Mouse (Mus musculus) spleen, adult 2 months (tissue): ENCODE measurements around the gene Nfkb1. TPM values are rescaled to one million over a fixed set of nuclear protein-coding genes. Genes with fewer than 3 reads are reported as not detected.
A peak's percentile ranks its signal among the peaks of the same experiment; 100 is the strongest.

Experiments used
- DNase-seq, 2 experiments: peaks; one replicate each; pipeline versions ENCODE4 v3.0.0 to v3.0.0-alpha.2; 2012 to 2021; ENCODE audit warnings: low spot score in 2 of 2, low read depth in 1 of 2
- H3K27ac ChIP-seq: fragments of 200-500 bp; 2 replicates; pipeline ENCODE4 v1.5.1; 2012; ENCODE audit warnings: low read length, inconsistent platforms; ENCODE audit not compliant: insufficient read depth
- H3K27me3 ChIP-seq: fragments of 200-500 bp; 2 replicates; pipeline ENCODE4 v1.6.1; 2012; ENCODE audit warnings: mild to moderate bottlenecking, moderate library complexity, low read length, inconsistent platforms; ENCODE audit not compliant: control insufficient read depth, insufficient read depth
- H3K36me3 ChIP-seq: fragments of 200-500 bp; 2 replicates; pipeline ENCODE4 v1.6.1; 2012; ENCODE audit warnings: mild to moderate bottlenecking, low read length, inconsistent platforms; ENCODE audit not compliant: control insufficient read depth, insufficient read depth
- H3K4me1 ChIP-seq: fragments of 200-500 bp; 2 replicates; pipeline ENCODE4 v1.6.1; 2011; ENCODE audit warnings: inconsistent platforms; ENCODE audit not compliant: control insufficient read depth, insufficient read depth, insufficient read length
- H3K4me3 ChIP-seq: fragments of 200-500 bp; 2 replicates; pipeline ENCODE4 v1.5.1; 2011; ENCODE audit warnings: mild to moderate bottlenecking, inconsistent platforms; ENCODE audit not compliant: insufficient read depth, insufficient read length; ENCODE audit errors: extremely low read depth
- CTCF ChIP-seq: fragments of 200-500 bp; IDR thresholded peaks from 2 replicates; pipeline ENCODE4 v1.5.1; 2011; ENCODE audit warnings: mild to moderate bottlenecking, inconsistent platforms; ENCODE audit not compliant: insufficient read depth, insufficient read length, insufficient replicate concordance; ENCODE audit errors: extremely low read depth
- POLR2A ChIP-seq: fragments of 200-500 bp; IDR thresholded peaks from 2 replicates; pipeline ENCODE4 v1.6.1; 2011; ENCODE audit warnings: low read depth, low read length, inconsistent platforms
- WGBS: fragments of 180-500 bp; shearing (Covaris S2); methylation state at CpG from one replicate; pipeline ENCODE4 v1.1.7; 2018; 5-methylcytosine and 5-hydroxymethylcytosine counted together
- polyA plus RNA-seq: library from polyadenylated mRNA; depleted of rRNA; stranded (reverse); fragments of >200 nt; gene quantifications from 2 replicates; pipeline ENCODE4 v1.2.3, GENCODE M21; 2012

Nfkb1 gene
- polyA plus RNA-seq, 1 experiment = 188 TPM

DNA sequence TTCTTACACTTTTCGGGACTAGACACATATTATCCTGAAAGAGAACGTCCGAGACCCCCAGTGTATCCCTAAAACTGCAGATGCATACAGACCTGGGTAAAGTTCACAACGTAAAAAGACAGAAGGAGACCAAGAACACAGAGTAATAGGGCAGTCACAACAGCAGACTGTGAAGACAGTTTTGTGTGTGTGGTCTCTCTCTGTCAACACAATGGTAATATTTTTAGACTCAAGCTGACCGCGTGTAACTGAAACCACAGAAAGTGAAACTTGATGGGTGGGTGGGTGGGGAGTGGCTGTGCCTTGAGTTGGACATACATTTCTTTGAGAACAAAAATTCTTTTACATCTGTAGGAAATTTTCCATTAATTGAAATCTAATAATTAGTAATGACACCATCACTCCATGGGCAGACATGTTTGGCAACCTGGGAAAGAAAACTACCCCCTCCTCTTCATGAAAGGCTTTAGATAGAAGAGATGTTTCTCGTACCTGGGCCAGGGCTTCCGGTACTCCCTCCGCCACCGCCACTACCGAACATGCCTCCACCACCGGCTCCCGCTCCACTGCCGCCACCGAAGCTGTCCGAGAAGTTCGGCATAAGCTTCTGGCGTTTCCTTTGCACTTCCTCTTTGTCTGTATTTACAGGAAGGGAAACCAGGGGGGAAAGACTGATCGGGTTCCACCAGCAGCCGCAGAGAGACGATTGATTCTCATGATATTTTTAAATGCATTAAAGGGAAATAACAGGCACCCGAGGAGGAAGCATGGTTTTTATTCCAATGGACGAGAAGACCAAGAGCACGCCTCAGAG, 83.5 kb downstream of the Nfkb1 start:
- Histone ChIP-seq H3K4me3 (peak overlapping the region; percentile 53), H3K27me3 (no peaks in the 10 kb centered on the region), H3K36me3 (peaks cover 36% of the 10 kb centered on the region), H3K27ac (peak overlapping the region; percentile 95), H3K4me1 (peaks cover 27% of the 10 kb centered on the region; the same call in 1 of the 2 replicates)
- WGBS = 3% methylated on average over 24 of the region's 24 CpGs
- TF ChIP-seq CTCF (no peak), POLR2A (no peak; the same call in 1 of the 2 replicates)
- peak in 1 of 2 experiments; percentile 56 for DNase-seq

DNA sequence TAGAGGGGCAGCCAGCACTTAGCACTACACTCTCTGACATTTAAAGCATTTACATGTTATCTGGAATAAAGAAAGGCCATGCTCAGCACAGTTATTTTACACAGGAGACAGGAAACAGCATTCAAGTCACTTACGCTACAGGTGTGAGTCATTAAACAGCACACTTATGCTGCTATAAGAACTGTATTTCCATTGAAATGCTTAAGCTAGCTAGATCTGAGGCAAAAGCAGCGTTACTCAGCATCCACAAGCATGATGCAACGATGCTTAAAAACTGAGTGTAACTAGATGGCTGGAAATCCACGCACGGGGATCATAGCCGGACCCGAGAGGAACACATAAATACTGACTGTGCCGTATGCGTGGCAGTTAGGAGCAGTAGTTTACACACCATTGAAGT, 84.3 kb downstream of the Nfkb1 start:
- H3K4me1 ChIP-seq = peaks cover 27% of the 10 kb centered on the region; the same call in 1 of the 2 replicates
- DNase-seq = no peak
- H3K36me3 ChIP-seq = peaks cover 34% of the 10 kb centered on the region
- no peaks in the 10 kb centered on the region for H3K27me3 ChIP-seq
- TF ChIP-seq CTCF (no peak), POLR2A (no peak)
- peak overlapping the region; percentile 2; the same call in 1 of the 2 replicates for H3K4me3 ChIP-seq
- 26% methylated on average over 9 of the region's 9 CpGs for WGBS
- peak overlapping the region; percentile 34 for H3K27ac ChIP-seq

DNA sequence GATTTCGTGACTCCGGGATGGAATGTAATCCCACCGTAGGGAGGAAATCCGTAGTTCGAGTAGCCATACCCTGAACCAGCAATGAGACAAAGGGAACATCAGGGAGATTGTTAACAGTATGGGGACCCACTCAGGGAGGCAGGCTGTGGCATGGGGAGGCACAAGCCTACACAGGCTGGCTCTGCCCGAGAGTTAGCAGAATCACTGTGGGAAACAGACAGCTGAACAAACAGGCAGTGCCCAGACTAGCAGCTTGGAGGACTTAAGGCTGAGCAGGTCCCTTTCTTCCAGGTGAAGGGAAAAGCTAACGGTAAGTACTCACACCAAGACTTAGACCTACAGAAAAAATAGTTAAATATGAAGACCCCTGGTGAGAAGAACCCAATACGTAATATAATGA, 84.8 kb downstream of the Nfkb1 start:
- H3K36me3 ChIP-seq = peaks cover 34% of the 10 kb centered on the region
- H3K4me3 ChIP-seq = no peak overlapping the region
- H3K4me1 ChIP-seq = peaks cover 27% of the 10 kb centered on the region; the same call in 1 of the 2 replicates
- H3K27me3 ChIP-seq = no peaks in the 10 kb centered on the region
- WGBS = 87% methylated on average over 8 of the region's 8 CpGs
- no peak for TF ChIP-seq POLR2A
- TF ChIP-seq CTCF = no peak
- peak overlapping the region; percentile 7; the same call in 1 of the 2 replicates for H3K27ac ChIP-seq
- no peak for DNase-seq

DNA sequence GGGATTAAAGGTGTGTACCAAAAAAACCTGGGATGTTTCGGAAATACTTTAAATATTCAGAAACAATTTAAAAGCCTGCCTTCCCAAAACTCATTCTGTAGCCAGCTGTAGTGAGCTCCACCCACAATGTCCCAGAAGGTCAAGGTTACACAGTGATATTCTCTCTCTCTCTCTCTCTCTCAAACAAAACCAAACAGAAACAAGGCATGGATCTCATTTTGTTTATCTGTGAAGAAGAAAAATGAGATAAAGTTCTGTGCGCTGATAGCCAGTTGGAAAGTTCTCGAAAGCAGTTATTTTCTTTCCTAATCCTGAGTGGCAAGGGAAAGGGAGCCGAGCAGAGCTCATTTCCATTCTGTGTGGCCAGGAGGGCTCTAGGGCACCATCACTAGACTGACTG, 85.9 kb downstream of the Nfkb1 start:
- Histone ChIP-seq H3K4me1 (peaks cover 22% of the 10 kb centered on the region; the same call in 1 of the 2 replicates), H3K27me3 (no peaks in the 10 kb centered on the region), H3K4me3 (no peak overlapping the region), H3K27ac (no peak overlapping the region), H3K36me3 (peaks cover 37% of the 10 kb centered on the region)
- DNase-seq = no peak
- TF ChIP-seq POLR2A = no peak
- no peak for TF ChIP-seq CTCF
- WGBS = 91% methylated on average over 4 of the region's 4 CpGs

DNA sequence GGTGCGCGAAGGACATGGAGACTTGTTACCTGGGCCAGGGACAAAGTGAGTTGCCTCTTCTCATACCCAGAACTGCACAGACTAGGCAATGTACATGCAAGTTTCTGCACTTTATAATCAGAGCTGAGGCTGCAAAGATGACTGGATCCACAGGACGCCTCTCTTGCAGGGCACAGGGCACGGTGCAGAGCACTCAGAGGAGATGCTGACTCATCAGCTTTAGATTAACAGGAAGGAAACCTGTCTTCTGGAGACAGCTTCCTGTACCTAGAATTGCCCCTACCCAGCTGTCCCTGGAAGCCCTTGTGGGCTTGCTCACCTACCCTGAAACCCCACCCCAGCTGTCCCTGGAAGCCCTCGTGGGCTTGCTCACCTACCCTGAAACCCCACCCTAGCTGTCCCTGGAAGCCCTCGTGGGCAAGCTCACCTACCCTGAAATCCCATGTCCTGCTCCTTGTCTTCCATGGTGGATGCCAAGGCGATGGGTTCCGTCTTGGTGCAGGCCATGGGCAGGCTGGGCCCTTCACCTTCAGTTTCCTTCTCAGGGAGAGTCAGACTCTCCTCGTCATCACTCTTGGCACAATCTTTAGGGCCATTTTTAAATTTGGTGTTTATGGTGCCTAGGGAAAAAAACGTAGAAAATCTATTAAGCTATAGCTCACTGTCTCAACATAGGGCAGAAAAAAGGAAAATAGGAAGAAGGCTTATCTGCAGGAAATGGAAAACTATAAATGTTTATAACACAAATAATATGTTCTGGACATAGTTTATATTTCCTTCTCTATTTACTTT, 86.5 kb downstream of the Nfkb1 start:
- H3K4me3 ChIP-seq = no peak overlapping the region
- no peak for DNase-seq
- 0 out of 2 replicates have a peak overlapping the region, but pooled peaks have one; percentile 34 for H3K27ac ChIP-seq
- TF ChIP-seq POLR2A = no peak
- TF ChIP-seq CTCF = no peak
- peaks cover 20% of the 10 kb centered on the region; the same call in 1 of the 2 replicates for H3K4me1 ChIP-seq
- no peaks in the 10 kb centered on the region for H3K27me3 ChIP-seq
- peaks cover 42% of the 10 kb centered on the region for H3K36me3 ChIP-seq
- 58% methylated on average over 10 of the region's 10 CpGs for WGBS

DNA sequence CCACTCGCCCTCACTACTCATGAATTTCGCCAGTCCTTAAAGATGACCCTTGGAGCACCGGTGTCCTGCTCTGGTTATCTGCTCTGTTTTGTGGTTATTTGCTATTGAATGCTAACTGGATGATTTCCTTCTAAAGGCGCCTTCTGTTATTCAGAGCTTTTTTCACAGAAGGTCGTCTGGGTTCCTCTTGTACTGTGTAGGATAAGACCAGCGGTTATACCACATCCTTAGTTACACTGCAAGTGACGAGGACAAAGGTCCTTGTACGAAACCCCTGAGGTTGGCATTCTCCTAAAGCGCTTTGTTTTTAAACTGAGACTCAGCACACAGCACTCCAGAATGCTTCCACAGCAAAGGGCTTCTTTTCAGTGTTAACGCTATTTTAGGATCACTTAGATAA, 88.6 kb downstream of the Nfkb1 start:
- no peak for TF ChIP-seq POLR2A
- no peak for TF ChIP-seq CTCF
- Histone ChIP-seq H3K36me3 (peaks cover 45% of the 10 kb centered on the region), H3K27ac (no peak overlapping the region), H3K27me3 (no peaks in the 10 kb centered on the region), H3K4me1 (peaks cover 7% of the 10 kb centered on the region; the same call in 1 of the 2 replicates), H3K4me3 (no peak overlapping the region)
- WGBS = 36% methylated on average over 10 of the region's 10 CpGs
- DNase-seq = no peak

DNA sequence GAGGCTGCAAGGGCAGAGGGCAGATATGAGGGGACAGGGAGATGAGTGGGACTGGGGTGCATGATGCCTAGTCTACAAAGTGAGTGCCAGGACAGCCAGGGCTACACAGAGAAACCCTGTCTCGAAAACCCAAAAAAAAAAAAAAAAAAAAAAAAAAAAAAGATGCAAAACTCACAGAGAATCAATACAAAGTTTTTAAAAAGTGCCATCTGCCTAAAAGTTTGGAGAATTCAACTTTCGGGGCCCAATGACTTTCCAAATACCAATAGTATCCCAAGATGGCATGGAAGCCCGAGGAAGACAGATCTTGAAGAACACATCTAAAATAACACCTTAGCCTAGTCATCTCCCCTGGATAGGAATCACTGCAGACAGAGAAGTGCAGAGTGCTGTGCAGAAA, 93.0 kb downstream of the Nfkb1 start:
- no peak for TF ChIP-seq POLR2A
- TF ChIP-seq CTCF = no peak
- Histone ChIP-seq H3K27me3 (no peaks in the 10 kb centered on the region), H3K27ac (no peak overlapping the region), H3K4me1 (peaks cover 14% of the 10 kb centered on the region; the same call in 1 of the 2 replicates), H3K4me3 (no peak overlapping the region), H3K36me3 (peaks cover 41% of the 10 kb centered on the region)
- DNase-seq = no peak
- 80% methylated on average over 3 of the region's 3 CpGs for WGBS
